Mouse (Mus musculus) embryonic facial prominence, embryonic 14.5 days (tissue): ENCODE measurements around the gene Tnni1. TPM values are rescaled to one million over a fixed set of nuclear protein-coding genes. Genes with fewer than 3 reads are reported as not detected.

Source experiments
- ATAC-seq: fragments of 200-750 bp; cut with Nextera tagmentation; 2 replicates; pipeline ENCODE4 v1.8.0; 2017; ENCODE audit warnings: low read depth, moderate number of reproducible peaks, moderate TSS enrichment
- DNase-seq: peaks from one replicate; pipeline ENCODE4 v3.0.0-alpha.2; 2015; ENCODE audit warnings: low spot score
- H3K27ac ChIP-seq: fragments of 300-500 bp; sonication (generic); replicated peaks from 2 replicates; pipeline ENCODE4 v1.5.1; 2014; ENCODE audit warnings: low read depth, mild to moderate bottlenecking, low read length, moderate library complexity
- H3K27me3 ChIP-seq: fragments of 300-500 bp; sonication (generic); replicated peaks from 2 replicates; pipeline ENCODE4 v1.6.1; 2014; ENCODE audit warnings: low read length; ENCODE audit not compliant: control insufficient read depth, insufficient read depth
- H3K36me3 ChIP-seq: fragments of 300-500 bp; sonication (generic); 2 replicates; pipeline ENCODE4 v1.6.1; 2014; ENCODE audit warnings: low read length, mixed read lengths; ENCODE audit not compliant: control insufficient read depth, insufficient read depth
- H3K4me1 ChIP-seq: fragments of 300-500 bp; sonication (generic); 2 replicates; pipeline ENCODE4 v1.6.1; 2014; ENCODE audit warnings: antibody characterized with exemption, low read length; ENCODE audit not compliant: control insufficient read depth, insufficient read depth
- H3K4me2 ChIP-seq: fragments of 300-500 bp; sonication (generic); 2 replicates; pipeline ENCODE4 v1.6.1; 2014; ENCODE audit warnings: low read depth, mild to moderate bottlenecking, low read length, moderate library complexity, mixed read lengths
- H3K4me3 ChIP-seq: fragments of 300-500 bp; sonication (generic); 2 replicates; pipeline ENCODE4 v1.5.1; 2014; ENCODE audit warnings: low read depth, mild to moderate bottlenecking, low read length
- H3K9ac ChIP-seq: fragments of 300-500 bp; sonication (generic); 2 replicates; pipeline ENCODE4 v1.6.1; 2014; ENCODE audit warnings: low read depth, mild to moderate bottlenecking, low read length, moderate library complexity, mixed read lengths
- H3K9me3 ChIP-seq: fragments of 300-500 bp; sonication (generic); 2 replicates; pipeline ENCODE4 v1.6.1; 2016; ENCODE audit warnings: low read length; ENCODE audit not compliant: control insufficient read depth
- WGBS: fragments of 180-500 bp; shearing (Covaris S2); extraction: QIAGEN DNeasy Blood & Tissue Kit; methylation state at CpG from one replicate; pipeline ENCODE4 v1.1.7; 2014; 5-methylcytosine and 5-hydroxymethylcytosine counted together
- polyA plus RNA-seq: library from polyadenylated mRNA; unstranded; fragments of >200 nt; fragmentation: Nextera tagmentation; extraction: Ambion mirVana; gene quantifications from 2 replicates; pipeline ENCODE4 v1.2.1, GENCODE M21; 2014

Gene Tnni1
- polyA plus RNA-seq, 1 experiment from 2014 or later, result 738 TPM

DNA sequence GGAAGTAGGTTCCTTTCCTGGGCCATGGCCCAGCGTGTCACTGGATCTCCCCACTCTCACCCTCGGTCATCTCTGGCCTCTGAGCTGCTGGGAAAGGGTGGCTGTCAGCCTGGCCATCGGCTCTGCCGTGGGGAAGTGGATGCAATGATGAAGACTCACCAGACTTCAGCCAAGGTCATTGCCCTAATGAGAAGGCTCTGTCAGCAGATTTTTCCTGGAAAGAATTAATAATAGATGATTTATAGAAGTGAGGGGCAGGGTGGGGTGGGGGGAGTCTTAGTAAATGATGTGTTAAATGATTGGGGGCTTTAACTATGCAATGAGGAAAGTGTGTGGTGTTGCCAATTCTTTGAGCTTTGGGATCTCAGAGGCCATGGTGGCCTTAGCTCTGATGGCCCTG lies 33.0 kb upstream of the Tnni1 start:
- no peaks in the 10 kb centered on the region for H3K27me3 ChIP-seq
- WGBS, result 83% methylated on average over 4 of the region's 4 CpGs
- no peak for DNase-seq
- H3K4me2 ChIP-seq, result no peak overlapping the region
- no peaks in the 10 kb centered on the region for H3K9me3 ChIP-seq
- H3K9ac ChIP-seq, result no peak overlapping the region
- peaks cover 7% of the 10 kb centered on the region for H3K4me1 ChIP-seq
- no peak for ATAC-seq
- no peak overlapping the region for H3K27ac ChIP-seq
- no peak overlapping the region for H3K4me3 ChIP-seq
- peaks cover 48% of the 10 kb centered on the region for H3K36me3 ChIP-seq

DNA sequence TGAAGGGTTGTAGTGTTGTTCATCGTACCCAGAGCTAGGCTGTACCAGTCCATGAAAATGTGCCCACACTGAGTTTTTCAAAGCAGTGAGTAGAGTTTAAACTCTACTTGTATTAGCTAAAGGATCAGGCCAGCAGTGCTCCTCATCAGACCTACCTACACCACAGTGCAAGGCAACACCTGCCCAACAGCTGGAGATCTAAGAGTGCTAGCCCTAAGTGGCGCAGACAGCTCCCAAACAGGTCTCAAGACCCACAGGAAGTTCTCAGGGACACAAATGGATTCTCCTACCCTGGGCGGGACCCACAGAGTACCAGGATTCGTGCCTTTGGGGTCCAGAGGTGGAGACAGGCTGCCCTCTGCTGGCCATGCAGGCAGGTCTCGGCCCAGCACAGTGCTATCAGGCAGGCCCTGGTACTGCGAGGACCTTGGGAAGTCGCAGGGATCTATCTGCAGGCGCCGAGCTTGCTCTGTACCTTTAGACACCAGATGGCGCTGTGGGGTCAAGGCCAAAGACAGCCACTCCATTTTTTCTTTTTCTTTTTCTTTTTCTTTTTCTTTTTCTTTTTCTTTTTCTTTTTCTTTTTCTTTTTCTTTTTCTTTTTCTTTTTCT lies 26.4 kb upstream of the Tnni1 start:
- DNase-seq (peak; percentile 97), ATAC-seq (peak; percentile 99)
- no peaks in the 10 kb centered on the region for H3K27me3 ChIP-seq
- no peak overlapping the region for H3K9ac ChIP-seq
- 13% methylated on average over 9 of the region's 10 CpGs for WGBS
- 0 out of 2 replicates have a peak, but pooled peaks cover 3% of the 10 kb centered on the region for H3K4me1 ChIP-seq
- 0 out of 2 replicates have a peak overlapping the region, but pooled peaks have one; percentile 6 for H3K27ac ChIP-seq
- H3K4me3 ChIP-seq, result no peak overlapping the region
- peaks cover 33% of the 10 kb centered on the region for H3K36me3 ChIP-seq
- no peak overlapping the region for H3K4me2 ChIP-seq
- H3K9me3 ChIP-seq, result no peaks in the 10 kb centered on the region

DNA sequence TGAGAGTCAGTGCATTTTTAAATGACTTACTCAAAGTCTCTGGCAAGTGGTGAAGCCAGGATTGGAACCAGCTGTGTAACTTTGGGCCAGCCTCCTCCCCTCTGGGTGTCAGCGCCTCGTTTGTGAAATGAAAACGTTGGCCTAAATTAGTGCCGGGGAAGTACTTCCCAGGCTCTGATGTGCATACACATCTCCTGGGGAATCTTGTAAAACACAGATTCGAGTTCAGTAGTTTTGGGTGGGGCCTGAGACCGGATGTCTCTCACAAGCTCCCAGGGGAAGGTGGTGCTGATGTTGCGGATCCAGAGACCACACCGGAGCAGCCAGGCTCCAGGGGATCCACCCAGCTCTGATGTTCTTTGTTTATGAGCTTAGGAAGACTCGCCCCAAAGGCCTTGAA lies 23.9 kb upstream of the Tnni1 start:
- peaks cover 19% of the 10 kb centered on the region for H3K36me3 ChIP-seq
- DNase-seq (peak; percentile 82), ATAC-seq (no peak)
- H3K4me2 ChIP-seq, result no peak overlapping the region
- H3K27ac ChIP-seq, result no peak overlapping the region
- H3K9ac ChIP-seq, result no peak overlapping the region
- H3K9me3 ChIP-seq, result no peaks in the 10 kb centered on the region
- 0 out of 2 replicates have a peak, but pooled peaks cover 3% of the 10 kb centered on the region for H3K4me1 ChIP-seq
- H3K4me3 ChIP-seq, result no peak overlapping the region
- 18% methylated on average over 9 of the region's 9 CpGs for WGBS
- H3K27me3 ChIP-seq, result no peaks in the 10 kb centered on the region

DNA sequence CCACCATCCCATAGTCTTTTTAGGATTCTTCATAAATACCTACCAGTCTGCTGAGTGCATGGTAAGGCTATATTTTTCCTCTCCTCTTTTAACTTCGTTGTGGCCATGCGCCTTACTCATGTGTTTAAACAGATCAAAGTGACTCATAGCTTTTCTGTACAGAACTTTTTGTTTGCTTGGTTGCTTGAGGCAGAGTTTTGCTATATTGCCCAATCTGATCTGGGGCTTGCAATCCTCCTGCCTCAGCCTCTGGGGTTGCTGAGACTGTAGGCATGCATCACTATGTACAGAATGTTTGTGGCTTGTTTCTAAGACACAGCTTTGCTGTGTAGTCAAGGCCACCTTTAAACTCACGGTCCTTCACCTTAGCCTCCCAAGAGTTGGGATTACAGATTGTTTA lies 23.3 kb upstream of the Tnni1 start:
- Histone ChIP-seq H3K27ac (0 out of 2 replicates have a peak overlapping the region, but pooled peaks have one; percentile 21), H3K4me3 (no peak overlapping the region), H3K9ac (no peak overlapping the region), H3K36me3 (peaks cover 13% of the 10 kb centered on the region; the same call in 1 of the 2 replicates), H3K4me1 (0 out of 2 replicates have a peak, but pooled peaks cover 3% of the 10 kb centered on the region), H3K4me2 (no peak overlapping the region), H3K27me3 (no peaks in the 10 kb centered on the region), H3K9me3 (no peaks in the 10 kb centered on the region)
- no peak for ATAC-seq
- no peak for DNase-seq
- 80% methylated on average over 3 of the region's 3 CpGs for WGBS

DNA sequence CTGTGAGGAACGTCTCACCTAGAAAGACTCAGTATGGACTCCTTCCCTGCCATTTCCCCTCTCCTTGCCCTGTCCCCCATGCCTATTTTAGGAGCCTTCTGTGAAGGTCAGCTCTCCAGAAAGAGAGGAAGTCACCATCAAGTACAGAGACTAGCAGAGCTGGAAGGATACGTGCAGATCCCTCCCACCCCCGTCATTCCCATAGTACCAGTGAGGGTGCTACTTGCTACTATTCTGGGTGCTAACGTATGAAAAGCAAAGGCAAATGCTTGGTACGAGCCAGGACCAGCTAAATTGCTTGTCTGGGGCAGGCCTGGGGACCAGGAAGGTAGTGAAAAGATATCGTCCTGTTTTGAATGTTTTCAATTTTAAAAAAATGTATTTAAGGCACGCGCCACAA lies 21.9 kb upstream of the Tnni1 start:
- Histone ChIP-seq H3K27me3 (no peaks in the 10 kb centered on the region), H3K36me3 (0 out of 2 replicates have a peak, but pooled peaks cover under 1% of the 10 kb centered on the region), H3K4me2 (no peak overlapping the region), H3K9ac (no peak overlapping the region), H3K27ac (no peak overlapping the region), H3K4me3 (no peak overlapping the region), H3K9me3 (no peaks in the 10 kb centered on the region), H3K4me1 (0 out of 2 replicates have a peak, but pooled peaks cover 3% of the 10 kb centered on the region)
- ATAC-seq, result no peak
- DNase-seq, result no peak
- 69% methylated on average over 8 of the region's 8 CpGs for WGBS

DNA sequence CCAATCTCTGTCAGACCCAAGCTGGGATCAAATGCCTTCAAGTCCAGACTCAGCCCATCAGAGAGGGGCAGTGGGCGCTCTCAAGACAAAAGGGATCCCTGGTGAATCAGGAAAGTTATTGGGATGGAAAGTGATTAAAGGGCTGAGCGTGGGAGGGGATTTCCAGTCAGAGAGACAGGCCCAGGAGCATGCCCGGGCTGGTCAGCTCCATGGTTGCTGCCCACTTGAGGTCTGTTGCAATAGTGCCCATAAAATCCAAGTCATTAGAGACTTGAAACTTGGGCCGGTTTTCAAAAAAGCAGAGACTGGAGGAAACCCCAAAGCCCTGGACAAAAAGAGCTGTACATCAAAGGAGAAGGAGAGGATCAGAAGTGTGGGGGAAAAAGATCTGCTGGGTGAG lies 19.5 kb upstream of the Tnni1 start:
- H3K27ac ChIP-seq, result no peak overlapping the region
- 61% methylated on average over 4 of the region's 4 CpGs for WGBS
- ATAC-seq (no peak), DNase-seq (no peak)
- no peak overlapping the region for H3K4me3 ChIP-seq
- H3K4me1 ChIP-seq, result 0 out of 2 replicates have a peak, but pooled peaks cover 7% of the 10 kb centered on the region
- no peak overlapping the region for H3K4me2 ChIP-seq
- H3K9me3 ChIP-seq, result no peaks in the 10 kb centered on the region
- H3K36me3 ChIP-seq, result no peaks in the 10 kb centered on the region
- H3K9ac ChIP-seq, result no peak overlapping the region
- no peaks in the 10 kb centered on the region for H3K27me3 ChIP-seq

DNA sequence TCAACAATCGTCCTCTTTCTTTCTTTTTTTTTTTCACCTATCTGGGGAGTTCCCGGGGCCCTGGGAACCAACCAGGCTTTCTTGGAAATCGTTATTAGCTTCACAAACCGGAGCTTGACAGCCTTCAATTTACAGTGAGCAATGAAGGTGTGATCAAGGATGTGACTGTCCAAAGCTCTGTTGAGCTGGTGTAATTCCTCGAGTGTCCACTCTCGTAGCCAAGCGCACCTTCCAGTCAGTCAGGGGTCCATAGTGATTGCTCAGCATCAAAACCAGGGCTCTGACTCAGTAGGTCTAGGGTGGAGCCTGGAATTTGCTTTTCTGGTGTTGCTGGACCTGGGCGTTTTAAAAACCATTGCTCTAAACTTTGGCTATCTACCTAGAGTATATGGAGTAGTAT lies 19.0 kb upstream of the Tnni1 start:
- Histone ChIP-seq H3K4me3 (no peak overlapping the region), H3K9me3 (no peaks in the 10 kb centered on the region), H3K4me2 (no peak overlapping the region), H3K36me3 (no peaks in the 10 kb centered on the region), H3K27ac (no peak overlapping the region), H3K9ac (no peak overlapping the region), H3K4me1 (peaks cover 8% of the 10 kb centered on the region), H3K27me3 (no peaks in the 10 kb centered on the region)
- DNase-seq, result no peak
- WGBS, result 72% methylated on average over 8 of the region's 8 CpGs
- ATAC-seq, result no peak

DNA sequence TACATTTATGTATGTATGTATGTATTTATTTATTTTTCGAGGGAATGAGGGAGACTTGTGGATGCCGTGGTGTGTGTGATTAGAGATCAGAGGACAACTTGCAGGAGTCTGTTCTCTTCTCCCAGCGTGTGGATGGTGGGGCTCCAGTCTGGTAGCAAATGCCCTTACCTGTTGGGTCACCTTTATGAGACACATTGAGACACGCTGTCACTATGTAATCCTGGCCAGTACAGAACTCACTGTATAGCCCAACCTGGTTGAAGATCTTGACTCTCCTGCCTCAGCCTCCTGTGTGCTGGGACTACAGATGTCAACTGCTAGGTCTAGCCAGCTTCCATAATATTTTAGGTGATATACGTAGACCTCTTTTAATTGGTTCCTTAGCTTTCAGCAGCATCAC lies 17.5 kb upstream of the Tnni1 start:
- WGBS, result 85% methylated on average over 5 of the region's 5 CpGs
- H3K4me3 ChIP-seq, result no peak overlapping the region

More for the DNA sequence above, 17.5 kb upstream of the Tnni1 start:
- DNase-seq, result no peak
- Histone ChIP-seq H3K4me2 (no peak overlapping the region), H3K4me1 (peaks cover 14% of the 10 kb centered on the region), H3K27ac (no peak overlapping the region), H3K27me3 (no peaks in the 10 kb centered on the region), H3K9me3 (no peaks in the 10 kb centered on the region), H3K9ac (no peak overlapping the region), H3K36me3 (no peaks in the 10 kb centered on the region)
- ATAC-seq, result no peak
